In genomic region chrX:73062323-73062722, GRCm38 (mm10) we compare ENCODE assay signal across 26 mouse cellular contexts. TPM values are rescaled to one million over a fixed set of nuclear protein-coding genes. Genes with fewer than 3 reads are reported as not detected.
"Had no signal": no experiment of that assay in that cellular context is flagged by ENCODE, and none has a peak within 500 bp of the region (broad histone marks: within the 10 kb centered on the region; RNA-seq: fewer than 3 reads in every experiment).

No protein-coding gene starts in this region.

- H3K36me3 ChIP-seq: limb, embryonic 10.5 days; limb, embryonic 13.5 days; liver, embryonic 12.5 days; liver, embryonic 15.5 days; midbrain, embryonic 12.5 days; midbrain, embryonic 15.5 days; neural tube, embryonic 12.5 days; neural tube, embryonic 15.5 days; stomach, embryonic 15.5 days had no signal

- H3K9ac ChIP-seq: limb, embryonic 13.5 days; liver, embryonic 12.5 days; liver, embryonic 15.5 days; midbrain, embryonic 12.5 days; midbrain, embryonic 15.5 days; neural tube, embryonic 12.5 days; neural tube, embryonic 15.5 days; stomach, embryonic 15.5 days had no signal

- H3K4me1 ChIP-seq: limb, embryonic 13.5 days; liver, embryonic 12.5 days; liver, embryonic 15.5 days; midbrain, embryonic 12.5 days; midbrain, embryonic 15.5 days; neural tube, embryonic 12.5 days had no signal

- H3K4me2 ChIP-seq: limb, embryonic 13.5 days; liver, embryonic 12.5 days; liver, embryonic 15.5 days; midbrain, embryonic 12.5 days; midbrain, embryonic 15.5 days; neural tube, embryonic 12.5 days; neural tube, embryonic 15.5 days; stomach, embryonic 15.5 days had no signal

- H3K27me3 ChIP-seq: midbrain, embryonic 12.5 days; midbrain, embryonic 15.5 days; neural tube, embryonic 12.5 days; neural tube, embryonic 15.5 days; stomach, embryonic 15.5 days had no signal

- H3K4me3 ChIP-seq: layer of hippocampus, adult 2 months; limb, embryonic 10.5 days; limb, embryonic 13.5 days; liver, embryonic 12.5 days; liver, embryonic 15.5 days; midbrain, embryonic 12.5 days; midbrain, embryonic 15.5 days; neural tube, embryonic 12.5 days; neural tube, embryonic 15.5 days; stomach, embryonic 15.5 days had no signal

- H3K27ac ChIP-seq: layer of hippocampus, adult 2 months; limb, embryonic 10.5 days; limb, embryonic 13.5 days; liver, embryonic 12.5 days; liver, embryonic 15.5 days; midbrain, embryonic 12.5 days; midbrain, embryonic 15.5 days; neural tube, embryonic 12.5 days; neural tube, embryonic 15.5 days; stomach, embryonic 15.5 days had no signal

- H3K9me3 ChIP-seq: limb, embryonic 10.5 days; limb, embryonic 13.5 days; liver, embryonic 12.5 days; liver, embryonic 15.5 days; midbrain, embryonic 12.5 days; midbrain, embryonic 15.5 days; neural tube, embryonic 12.5 days; neural tube, embryonic 15.5 days; stomach, embryonic 15.5 days had no signal

- DNase-seq: kidney, adult 18-20 months; kidney, adult 9 months; kidney, postnatal 14 days; kidney, postnatal 4 days; layer of hippocampus, adult 9-11 months; liver; lung, adult 18-20 months; lung, postnatal 36 days; right cerebral cortex, adult 18-20 months; right cerebral cortex, postnatal 14 days; spleen, adult 18-20 months; thymus, postnatal 36 days had no signal

- ATAC-seq: liver, embryonic 12.5 days; midbrain, embryonic 15.5 days had no signal

RNA-seq across cellular contexts. Expression of gene Pnma3, which starts 2.3 kb away (rescaled TPM):
- polyA plus RNA-seq: liver, embryonic 12.5 days; liver, embryonic 15.5 days; thymus, postnatal 0 days had no signal

RNA-seq across cellular contexts. Expression of gene Xlr4a, which starts 20.0 kb away (rescaled TPM):
- total RNA-seq: layer of hippocampus, adult 2 months; left cerebral cortex, adult 18-20 months had no signal

RNA-seq across cellular contexts. Expression of gene Pnma5, which starts 25.4 kb away (rescaled TPM):
- polyA plus RNA-seq: kidney, embryonic 16.5 days; limb, embryonic 10.5 days; liver, embryonic 12.5 days; neural tube, embryonic 12.5 days; thymus, postnatal 0 days; urinary bladder, adult 2 months had no signal

RNA-seq across cellular contexts. Expression of gene Gm14685, which starts 54.5 kb away (rescaled TPM):
- polyA plus RNA-seq: kidney, embryonic 16.5 days; limb, embryonic 10.5 days; liver, embryonic 12.5 days had no signal
